ENCODE assay signal across 8 mouse cellular contexts in genomic region chr2:84737451-84737925, GRCm38 (mm10). TPM values are rescaled to one million over a fixed set of nuclear protein-coding genes. Genes with fewer than 3 reads are reported as not detected.
DNase-seq lines count a peak whose midpoint lies in the region; ATAC-seq lines count a peak whose summit lies in the region.

No protein-coding gene starts in this region.

- H3K27me3 ChIP-seq in forebrain, embryonic 14.5 days (replicated peaks; ENCODE audit: control insufficient read depth, insufficient read depth, low read length): no peaks in the 10 kb centered on the region
- peaks cover 9% of the 10 kb centered on the region; the same call in 1 of the 2 replicates for H3K27me3 ChIP-seq in limb, embryonic 15.5 days
- H3K27me3 ChIP-seq in neural tube, embryonic 15.5 days (replicated peaks): no peaks in the 10 kb centered on the region

- H3K27ac ChIP-seq in forebrain, embryonic 14.5 days (ENCODE audit: low read depth, low read length): peak overlapping the region; percentile 29
- H3K27ac ChIP-seq in limb, embryonic 15.5 days: 0 out of 2 replicates have a peak overlapping the region, but pooled peaks have one; percentile 47
- peak overlapping the region; percentile 35; the same call in 1 of the 2 replicates for H3K27ac ChIP-seq in neural tube, embryonic 15.5 days (replicated peaks)

- 7% methylated on average over 8 of the region's 8 CpGs for WGBS in forebrain, embryonic 14.5 days
- 5% methylated on average over 8 of the region's 8 CpGs for WGBS in limb, embryonic 15.5 days
- WGBS in neural tube, embryonic 15.5 days: 7% methylated on average over 8 of the region's 8 CpGs

- ATAC-seq in forebrain, embryonic 14.5 days: no peak
- ATAC-seq in limb, embryonic 15.5 days (ENCODE audit: insufficient number of reproducible peaks, low FRiP score, low TSS enrichment, low read depth): peak; percentile 16; the same call in 1 of the 2 replicates
- ATAC-seq in neural tube, embryonic 15.5 days (ENCODE audit: low FRiP score): no peak

- no peaks in the 10 kb centered on the region for H3K9me3 ChIP-seq in forebrain, embryonic 14.5 days (replicated peaks; ENCODE audit: control insufficient read depth, low read length)
- no peaks in the 10 kb centered on the region for H3K9me3 ChIP-seq in limb, embryonic 15.5 days
- H3K9me3 ChIP-seq in neural tube, embryonic 15.5 days (replicated peaks): no peaks in the 10 kb centered on the region

- H3K9ac ChIP-seq in forebrain, embryonic 14.5 days (ENCODE audit: low read length): peak overlapping the region; percentile 47
- H3K9ac ChIP-seq in limb, embryonic 15.5 days: no peak overlapping the region
- H3K9ac ChIP-seq in neural tube, embryonic 15.5 days (replicated peaks): 0 out of 2 replicates have a peak overlapping the region, but pooled peaks have one; percentile 4

- DNase-seq in spleen, postnatal 10 days (ENCODE audit: low spot score in 2 of 2): peak; percentile 39 to 47
- DNase-seq in spleen, postnatal 36 days (ENCODE audit: low spot score in 2 of 2): no peak
- DNase-seq in forebrain, embryonic 14.5 days (ENCODE audit: low spot score): peak; percentile 51
- DNase-seq in urinary bladder, adult 2 months (ENCODE audit: low spot score): no peak
- no peak for DNase-seq in thymus, adult 18-20 months
- no peak for DNase-seq in urinary bladder, adult 18-20 months (ENCODE audit: low spot score in 2 of 2)

- H3K4me3 ChIP-seq in forebrain, embryonic 14.5 days (ENCODE audit: low read depth, low read length): no peak overlapping the region
- no peak overlapping the region for H3K4me3 ChIP-seq in limb, embryonic 15.5 days
- H3K4me3 ChIP-seq in neural tube, embryonic 15.5 days (replicated peaks): no peak overlapping the region; the same call in 1 of the 2 replicates

- peaks cover 71% of the 10 kb centered on the region for H3K4me1 ChIP-seq in forebrain, embryonic 14.5 days (ENCODE audit: control insufficient read depth, insufficient read depth, low read length)
- H3K4me1 ChIP-seq in limb, embryonic 15.5 days: peaks cover 91% of the 10 kb centered on the region
- peaks cover 94% of the 10 kb centered on the region for H3K4me1 ChIP-seq in neural tube, embryonic 15.5 days

- peaks cover 3% of the 10 kb centered on the region; the same call in 1 of the 2 replicates for H3K36me3 ChIP-seq in forebrain, embryonic 14.5 days (ENCODE audit: control insufficient read depth, insufficient read depth, low read length)
- peaks cover 7% of the 10 kb centered on the region; the same call in 1 of the 2 replicates for H3K36me3 ChIP-seq in limb, embryonic 15.5 days
- no peaks in the 10 kb centered on the region for H3K36me3 ChIP-seq in neural tube, embryonic 15.5 days

- H3K4me2 ChIP-seq in forebrain, embryonic 14.5 days (ENCODE audit: low read length): peak overlapping the region; percentile 77
- 0 out of 2 replicates have a peak overlapping the region, but pooled peaks have one; percentile 17 for H3K4me2 ChIP-seq in limb, embryonic 15.5 days
- H3K4me2 ChIP-seq in neural tube, embryonic 15.5 days: peak overlapping the region; percentile 79

RNA-seq across cellular contexts. Expression of gene Ypel4, which starts 3.6 kb away (rescaled TPM):
- 14.2 and 16.3 TPM in 2 replicates for polyA plus RNA-seq in forebrain, embryonic 14.5 days (2014; fragmentation: Nextera tagmentation; extraction: Ambion mirVana)
- 5.7 and 7.1 TPM in 2 replicates for polyA plus RNA-seq in limb, embryonic 15.5 days (2015; fragmentation: Nextera tagmentation; extraction: Ambion mirVana)
- 15.0 and 16.2 TPM in 2 replicates for polyA plus RNA-seq in neural tube, embryonic 15.5 days (2015; fragmentation: Nextera tagmentation; extraction: Ambion mirVana)
- polyA plus RNA-seq in urinary bladder, adult 2 months (2012; rRNA removed): 17.0 and 17.5 TPM in 2 replicates

RNA-seq across cellular contexts. Expression of gene Gm19426, which starts 6.0 kb away (rescaled TPM):
- polyA plus RNA-seq in forebrain, embryonic 14.5 days (2014; fragmentation: Nextera tagmentation; extraction: Ambion mirVana): 3.1 and 3.8 TPM in 2 replicates
- polyA plus RNA-seq in limb, embryonic 15.5 days (2015; fragmentation: Nextera tagmentation; extraction: Ambion mirVana): 6.5 and 7.0 TPM in 2 replicates
- 5.0 and 5.9 TPM in 2 replicates for polyA plus RNA-seq in neural tube, embryonic 15.5 days (2015; fragmentation: Nextera tagmentation; extraction: Ambion mirVana)
- polyA plus RNA-seq in urinary bladder, adult 2 months (2012; rRNA removed): 3.1 and 3.2 TPM in 2 replicates

RNA-seq across cellular contexts. Expression of gene Clp1, which starts 10.3 kb away (rescaled TPM):
- 28.7 and 32.3 TPM in 2 replicates for polyA plus RNA-seq in forebrain, embryonic 14.5 days (2014; fragmentation: Nextera tagmentation; extraction: Ambion mirVana)
- polyA plus RNA-seq in limb, embryonic 15.5 days (2015; fragmentation: Nextera tagmentation; extraction: Ambion mirVana): 26.8 and 28.7 TPM in 2 replicates
- 19.7 and 23.8 TPM in 2 replicates for polyA plus RNA-seq in neural tube, embryonic 15.5 days (2015; fragmentation: Nextera tagmentation; extraction: Ambion mirVana)
- polyA plus RNA-seq in urinary bladder, adult 2 months (2012; rRNA removed): 15.4 and 20.7 TPM in 2 replicates

RNA-seq across cellular contexts. Expression of gene Zdhhc5, which starts 22.5 kb away (rescaled TPM):
- polyA plus RNA-seq in forebrain, embryonic 14.5 days (2014; fragmentation: Nextera tagmentation; extraction: Ambion mirVana): 16.5 and 23.6 TPM in 2 replicates
- polyA plus RNA-seq in limb, embryonic 15.5 days (2015; fragmentation: Nextera tagmentation; extraction: Ambion mirVana): 32.1 and 32.5 TPM in 2 replicates
- polyA plus RNA-seq in neural tube, embryonic 15.5 days (2015; fragmentation: Nextera tagmentation; extraction: Ambion mirVana): 15.6 and 17.6 TPM in 2 replicates
- 41.3 and 46.0 TPM in 2 replicates for polyA plus RNA-seq in urinary bladder, adult 2 months (2012; rRNA removed)

RNA-seq across cellular contexts. Expression of gene Serping1, which starts 37.8 kb away (rescaled TPM):
- polyA plus RNA-seq in forebrain, embryonic 14.5 days (2014; fragmentation: Nextera tagmentation; extraction: Ambion mirVana): 32.1 and 32.7 TPM in 2 replicates
- 47.0 and 55.8 TPM in 2 replicates for polyA plus RNA-seq in limb, embryonic 15.5 days (2015; fragmentation: Nextera tagmentation; extraction: Ambion mirVana)
- polyA plus RNA-seq in neural tube, embryonic 15.5 days (2015; fragmentation: Nextera tagmentation; extraction: Ambion mirVana): 33.1 and 38.3 TPM in 2 replicates
- polyA plus RNA-seq in urinary bladder, adult 2 months (2012; rRNA removed): 711 and 879 TPM in 2 replicates

Comparison
In these comparisons a context has a peak if more than half of its experiments do, and no peak if none do; other contexts are left out.
1. DNase-seq: peak in spleen, postnatal 10 days (2 of 2) and forebrain, embryonic 14.5 days (single experiment); none in spleen, postnatal 36 days (0 of 2), urinary bladder, adult 2 months (single experiment), thymus, adult 18-20 months (0 of 2) and urinary bladder, adult 18-20 months (0 of 2).
2. H3K4me2 ChIP-seq: peak in every context shown above with its lines; median percentile 79 in neural tube, embryonic 15.5 days; 77 in forebrain, embryonic 14.5 days; 17 in limb, embryonic 15.5 days.
3. Peak in every context shown above with its lines, with median percentiles within 50 percentile points of each other: H3K27ac ChIP-seq.